15 mouse cellular contexts compared by ENCODE assay signal in the genomic region with DNA sequence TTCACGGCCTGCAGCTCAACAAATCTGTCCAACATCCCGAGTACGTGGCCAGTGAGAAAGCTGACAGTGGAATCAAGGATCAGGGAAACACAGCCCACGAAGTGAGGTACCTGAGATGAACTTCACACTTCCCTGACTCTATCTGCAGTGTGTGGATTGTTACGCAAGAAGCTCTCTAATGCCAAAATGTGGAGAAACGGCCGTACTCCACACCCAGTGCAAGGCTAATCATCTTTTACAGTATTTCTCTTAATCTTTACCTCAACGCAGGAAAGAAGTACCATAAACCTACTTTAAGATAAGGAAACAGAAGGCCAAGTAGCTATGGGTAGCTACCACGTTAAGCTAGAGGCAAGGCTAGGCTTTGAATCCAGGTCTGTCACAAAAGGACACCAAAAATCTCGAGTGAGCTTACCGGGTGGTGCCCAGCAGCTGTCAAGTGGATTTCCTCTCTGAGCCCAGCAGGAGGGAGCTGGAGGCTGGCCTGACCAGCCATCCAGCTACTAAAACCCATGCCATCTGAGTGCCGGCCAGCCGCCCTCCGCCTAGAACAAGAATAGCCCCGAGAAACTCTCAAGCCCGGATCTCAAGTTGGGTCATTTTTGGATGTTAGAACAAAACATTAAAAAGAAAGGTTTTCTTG. TPM values are rescaled to one million over a fixed set of nuclear protein-coding genes. Genes with fewer than 3 reads are reported as not detected.
A peak's percentile ranks its signal among the peaks of the same experiment; 100 is the strongest.
DNase-seq lines count a peak whose midpoint lies in the region; ATAC-seq and TF ChIP-seq lines count a peak whose summit lies in the region.
"Had no signal": no experiment of that assay in that cellular context is flagged by ENCODE, and none has a peak within 500 bp of the region (broad histone marks: within the 10 kb centered on the region; RNA-seq: fewer than 3 reads in every experiment).

No protein-coding gene starts in this region.

- CTCF ChIA-PET in Patski (lab: Charles Lee), result interaction anchor here (1.0 to 1.6 kb wide), 4 partner anchors 15 to 24 kb away, joined by 3 read pairs; no protein-coding TSS in a partner anchor

- intact Hi-C loops in heart, postnatal 36 days (cut with DNase I), result no loop called here

- H3K27ac ChIP-seq in kidney, embryonic 14.5 days (ENCODE audit: low read depth, low read length), result no peak overlapping the region
- H3K27ac ChIP-seq: embryonic facial prominence, embryonic 12.5 days had no signal

- in situ Hi-C loops in Patski (cut with MboI; ENCODE audit: low pct_unique_long_range_greater_than_20kb), result no loop called here

- DNase-seq in layer of hippocampus, adult 11-12 months (ENCODE audit: low spot score), result peak; percentile 17
- DNase-seq in layer of hippocampus, adult 9-11 months, result no peak
- no peak for DNase-seq in Patski (ENCODE audit: low read depth, low spot score)
- peak; percentile 79 to 85 for DNase-seq in cerebellum, postnatal 14 days
- peak; percentile 28 to 37 for DNase-seq in heart, postnatal 36 days
- DNase-seq in ovary, postnatal 36 days (ENCODE audit: low spot score), result no peak
- DNase-seq in kidney, adult 8-10 months, result no peak
- DNase-seq: kidney, postnatal 14 days; lung, embryonic 14.5 days; right cerebral cortex, postnatal 25 days had no signal

- TF ChIP-seq CTCF in Patski (IDR thresholded peaks at IDR 0.05), result no peak

- no peaks in the 10 kb centered on the region for H3K9me3 ChIP-seq in kidney, embryonic 14.5 days (ENCODE audit: control insufficient read depth, low read length)
- H3K9me3 ChIP-seq: embryonic facial prominence, embryonic 12.5 days had no signal

- POLR2A ChIA-PET in Patski (lab: Charles Lee), result interaction anchor here (0.8 to 2.5 kb wide), 3 partner anchors 8 to 26 kb away, joined by 3 to 10 read pairs (median 4); no protein-coding TSS in a partner anchor

- H3K27me3 ChIP-seq in Patski, result no peaks in the 10 kb centered on the region
- H3K27me3 ChIP-seq in kidney, embryonic 14.5 days (ENCODE audit: control insufficient read depth, insufficient read depth, low read length), result no peaks in the 10 kb centered on the region
- H3K27me3 ChIP-seq: embryonic facial prominence, embryonic 12.5 days had no signal

- WGBS in kidney, embryonic 14.5 days, result 82% methylated on average over 16 of the region's 16 CpGs

- H3K36me3 ChIP-seq in kidney, embryonic 14.5 days (ENCODE audit: control insufficient read depth, insufficient read depth, low read length), result peaks cover 19% of the 10 kb centered on the region

- peak; percentile 17 for ATAC-seq in Patski
- ATAC-seq in kidney, embryonic 14.5 days (ENCODE audit: low FRiP score, low TSS enrichment), result no peak
- ATAC-seq: forebrain, embryonic 16.5 days had no signal

- no peaks in the 10 kb centered on the region for H3K4me1 ChIP-seq in kidney, embryonic 14.5 days (ENCODE audit: control insufficient read depth, insufficient read depth, low read length)
- H3K4me1 ChIP-seq: embryonic facial prominence, embryonic 12.5 days had no signal

- H3K4me2 ChIP-seq in kidney, embryonic 14.5 days (replicated peaks; ENCODE audit: low read depth, low read length), result no peak overlapping the region
- H3K4me2 ChIP-seq: embryonic facial prominence, embryonic 12.5 days; lung, embryonic 14.5 days had no signal

- no peak overlapping the region for H3K4me3 ChIP-seq in kidney, embryonic 14.5 days (ENCODE audit: low read length)
- H3K4me3 ChIP-seq: embryonic facial prominence, embryonic 12.5 days had no signal

- no peak overlapping the region for H3K9ac ChIP-seq in kidney, embryonic 14.5 days (ENCODE audit: low read depth, low read length)
- H3K9ac ChIP-seq: embryonic facial prominence, embryonic 12.5 days; lung, embryonic 14.5 days had no signal

RNA-seq across cellular contexts. Expression of a gene that starts 27.0 kb away (rescaled TPM):
- polyA plus RNA-seq in Patski (2021), result 73.4 TPM
- 100 to 1,000 TPM; 235 to 283 TPM for total RNA-seq in heart, postnatal 36 days (2021)
- 56.3 and 66.3 TPM in 2 replicates for polyA plus RNA-seq in kidney, embryonic 14.5 days (2014; fragmentation: Nextera tagmentation; extraction: Ambion mirVana)

RNA-seq across cellular contexts. Expression of a gene that starts 37.4 kb away (rescaled TPM):
- not detected for polyA plus RNA-seq in Patski (2021)
- not detected for total RNA-seq in heart, postnatal 36 days (2021)
- polyA plus RNA-seq in kidney, embryonic 14.5 days (2014; fragmentation: Nextera tagmentation; extraction: Ambion mirVana), result not detected in 2 replicates
- total RNA-seq: left cerebral cortex, postnatal 36 days had no signal
- polyA plus RNA-seq: embryonic facial prominence, embryonic 12.5 days; forebrain, embryonic 16.5 days; hindbrain, embryonic 11.5 days; lung, embryonic 14.5 days had no signal

RNA-seq across cellular contexts. Expression of a gene that starts 42.1 kb away (rescaled TPM):
- polyA plus RNA-seq in Patski (2021), result 0.03 TPM
- not detected for total RNA-seq in heart, postnatal 36 days (2021)
- polyA plus RNA-seq in kidney, embryonic 14.5 days (2014; fragmentation: Nextera tagmentation; extraction: Ambion mirVana), result 0.19 and 0.53 TPM in 2 replicates

RNA-seq across cellular contexts. Expression of a gene that starts 53.1 kb away (rescaled TPM):
- 40.2 TPM for polyA plus RNA-seq in Patski (2021)
- 1 to 10 TPM; 7.1 to 7.9 TPM for total RNA-seq in heart, postnatal 36 days (2021)
- polyA plus RNA-seq in kidney, embryonic 14.5 days (2014; fragmentation: Nextera tagmentation; extraction: Ambion mirVana), result 14.1 and 24.4 TPM in 2 replicates

Comparison
In these comparisons a context has a peak if more than half of its experiments do, and no peak if none do; other contexts are left out.
1. DNase-seq: peak in layer of hippocampus, adult 11-12 months (single experiment), cerebellum, postnatal 14 days (2 of 2) and heart, postnatal 36 days (2 of 2); none in layer of hippocampus, adult 9-11 months (single experiment), Patski (single experiment), ovary, postnatal 36 days (single experiment) and kidney, adult 8-10 months (0 of 2).